Mouse (Mus musculus) lung, embryonic 14.5 days (tissue): ENCODE measurements at regions not wholly inside any gene's neighbourhood (a gene's known extent, or its start where the extent isn't known, plus 50 kb on each side); places are given as distances from the start of the nearest gene placed in this dataset.

Experiments used
- ATAC-seq: fragments of 200-750 bp; cut with Nextera tagmentation; 2 replicates; pipeline ENCODE4 v1.8.0; 2017; ENCODE audit warnings: mild to moderate bottlenecking, moderate TSS enrichment, moderate library complexity; ENCODE audit not compliant: insufficient read depth
- DNase-seq: peaks from one replicate; pipeline ENCODE4 v3.0.0-alpha.2; 2015
- H3K27ac ChIP-seq: fragments of 300-500 bp; sonication (generic); 2 replicates; pipeline ENCODE4 v1.5.1; 2014; ENCODE audit warnings: low read depth, mild to moderate bottlenecking, moderate library complexity
- H3K27me3 ChIP-seq: fragments of 300-500 bp; sonication (generic); 2 replicates; pipeline ENCODE4 v1.6.1; 2014; ENCODE audit warnings: low read length, control low read depth; ENCODE audit not compliant: insufficient read depth
- H3K36me3 ChIP-seq: fragments of 300-500 bp; sonication (generic); 2 replicates; pipeline ENCODE4 v1.6.1; 2014; ENCODE audit warnings: control low read depth; ENCODE audit not compliant: insufficient read depth
- H3K4me1 ChIP-seq: fragments of 300-500 bp; sonication (generic); 2 replicates; pipeline ENCODE4 v1.6.1; 2014; ENCODE audit warnings: antibody characterized with exemption, control low read depth; ENCODE audit not compliant: insufficient read depth
- H3K4me2 ChIP-seq: fragments of 300-500 bp; sonication (generic); 2 replicates; pipeline ENCODE4 v1.6.1; 2014; ENCODE audit warnings: mild to moderate bottlenecking
- H3K4me3 ChIP-seq: fragments of 300-500 bp; sonication (generic); 2 replicates; pipeline ENCODE4 v1.5.1; 2014; ENCODE audit warnings: low read depth, low read length
- H3K9ac ChIP-seq: fragments of 300-500 bp; sonication (generic); 2 replicates; pipeline ENCODE4 v1.6.1; 2014
- H3K9me3 ChIP-seq: fragments of 300-500 bp; sonication (generic); 2 replicates; pipeline ENCODE4 v1.6.1; 2016; ENCODE audit warnings: low read depth, low read length, control low read depth
- CTCF ChIP-seq: IDR thresholded peaks from 2 replicates; pipeline ENCODE4 v1.5.1; 2016; ENCODE audit warnings: antibody characterized with exemption, low read depth
- WGBS: fragments of 180-500 bp; shearing (Covaris S2); extraction: QIAGEN DNeasy Blood & Tissue Kit; methylation state at CpG from one replicate; pipeline ENCODE4 v1.1.7; 2014; 5-methylcytosine and 5-hydroxymethylcytosine counted together

GRCm38 (mm10) chr16:63083256-63083655 is 229.1 kb downstream of the Pros1 start:
- no peaks in the 10 kb centered on the region for H3K27me3 ChIP-seq
- H3K27ac ChIP-seq, result no peak overlapping the region
- DNase-seq (no peak), ATAC-seq (no peak)
- no peak overlapping the region for H3K9ac ChIP-seq
- no peaks in the 10 kb centered on the region for H3K9me3 ChIP-seq
- H3K4me3 ChIP-seq, result no peak overlapping the region
- H3K4me2 ChIP-seq, result no peak overlapping the region
- no peaks in the 10 kb centered on the region for H3K36me3 ChIP-seq
- WGBS, result 76% methylated on average over 5 of the region's 5 CpGs
- no peaks in the 10 kb centered on the region; the same call in 1 of the 2 replicates for H3K4me1 ChIP-seq
- no peak for TF ChIP-seq CTCF

- ATAC-seq, result no peak
- no peak for DNase-seq
- no peak overlapping the region for H3K9ac ChIP-seq
- no peaks in the 10 kb centered on the region for H3K36me3 ChIP-seq
- no peak overlapping the region for H3K27ac ChIP-seq
- H3K27me3 ChIP-seq, result no peaks in the 10 kb centered on the region
- no peaks in the 10 kb centered on the region for H3K9me3 ChIP-seq
- WGBS, result 66% methylated on average over 10 of the region's 10 CpGs
- no peak overlapping the region for H3K4me3 ChIP-seq
- no peaks in the 10 kb centered on the region; the same call in 1 of the 2 replicates for H3K4me1 ChIP-seq
- H3K4me2 ChIP-seq, result no peak overlapping the region
- TF ChIP-seq CTCF, result no peak
Observed at GRCm38 (mm10) chr16:63084021-63084756, 230.1 kb downstream of the Pros1 start.

- Histone ChIP-seq H3K36me3 (no peaks in the 10 kb centered on the region), H3K4me2 (no peak overlapping the region), H3K4me3 (no peak overlapping the region), H3K27me3 (no peaks in the 10 kb centered on the region), H3K27ac (peak overlapping the region; percentile 67), H3K9ac (no peak overlapping the region), H3K4me1 (no peaks in the 10 kb centered on the region; the same call in 1 of the 2 replicates), H3K9me3 (no peaks in the 10 kb centered on the region)
- no peak for TF ChIP-seq CTCF
- WGBS, result 45% methylated on average over 9 of the region's 9 CpGs
- DNase-seq (peak; percentile 94), ATAC-seq (peak; percentile 90)
Observed at GRCm38 (mm10) chr16:63086086-63086796, 232.1 kb downstream of the Pros1 start.

GRCm38 (mm10) chr16:63091471-63092300 is 237.6 kb downstream of the Pros1 start:
- no peak overlapping the region for H3K4me2 ChIP-seq
- no peak overlapping the region for H3K4me3 ChIP-seq
- H3K9me3 ChIP-seq, result no peaks in the 10 kb centered on the region
- H3K4me1 ChIP-seq, result 0 out of 2 replicates have a peak, but pooled peaks cover 2% of the 10 kb centered on the region
- H3K9ac ChIP-seq, result no peak overlapping the region
- no peak for ATAC-seq
- WGBS, result 49% methylated on average over 11 of the region's 11 CpGs
- no peak for TF ChIP-seq CTCF
- peak overlapping the region; percentile 37; the same call in 1 of the 2 replicates for H3K27ac ChIP-seq
- H3K36me3 ChIP-seq, result no peaks in the 10 kb centered on the region
- DNase-seq, result peak; percentile 47
- H3K27me3 ChIP-seq, result no peaks in the 10 kb centered on the region

GRCm38 (mm10) chr16:63094126-63094840 is 240.2 kb downstream of the Pros1 start:
- Histone ChIP-seq H3K27ac (no peak overlapping the region), H3K9me3 (no peaks in the 10 kb centered on the region), H3K36me3 (no peaks in the 10 kb centered on the region), H3K27me3 (no peaks in the 10 kb centered on the region), H3K9ac (no peak overlapping the region), H3K4me1 (0 out of 2 replicates have a peak, but pooled peaks cover 2% of the 10 kb centered on the region), H3K4me2 (no peak overlapping the region), H3K4me3 (no peak overlapping the region)
- DNase-seq (peak; percentile 95), ATAC-seq (peak; percentile 97)
- WGBS, result 34% methylated on average over 5 of the region's 5 CpGs
- TF ChIP-seq CTCF, result no peak

- H3K36me3 ChIP-seq, result no peaks in the 10 kb centered on the region
- H3K4me2 ChIP-seq, result no peak overlapping the region
- no peak overlapping the region for H3K4me3 ChIP-seq
- H3K4me1 ChIP-seq, result peaks cover 7% of the 10 kb centered on the region; the same call in 1 of the 2 replicates
- no peak overlapping the region for H3K9ac ChIP-seq
- DNase-seq (no peak), ATAC-seq (no peak)
- no peak for TF ChIP-seq CTCF
- no peak overlapping the region for H3K27ac ChIP-seq
- H3K27me3 ChIP-seq, result no peaks in the 10 kb centered on the region
- no peaks in the 10 kb centered on the region for H3K9me3 ChIP-seq
- WGBS, result 69% methylated on average over 3 of the region's 3 CpGs
Observed at GRCm38 (mm10) chr16:63102362-63102761, 248.3 kb downstream of the Pros1 start.
